Mouse (Mus musculus) adrenal gland (tissue): Measurements from ENCODE around the gene Gm38431.

Source experiments
- intact Hi-C: fragments of 180-260 bp; cut with DNase I; formaldehyde crosslinking; loops from one replicate; pipeline ENCODE4 v1.15.1; 2025

Gene Gm38431

DNA sequence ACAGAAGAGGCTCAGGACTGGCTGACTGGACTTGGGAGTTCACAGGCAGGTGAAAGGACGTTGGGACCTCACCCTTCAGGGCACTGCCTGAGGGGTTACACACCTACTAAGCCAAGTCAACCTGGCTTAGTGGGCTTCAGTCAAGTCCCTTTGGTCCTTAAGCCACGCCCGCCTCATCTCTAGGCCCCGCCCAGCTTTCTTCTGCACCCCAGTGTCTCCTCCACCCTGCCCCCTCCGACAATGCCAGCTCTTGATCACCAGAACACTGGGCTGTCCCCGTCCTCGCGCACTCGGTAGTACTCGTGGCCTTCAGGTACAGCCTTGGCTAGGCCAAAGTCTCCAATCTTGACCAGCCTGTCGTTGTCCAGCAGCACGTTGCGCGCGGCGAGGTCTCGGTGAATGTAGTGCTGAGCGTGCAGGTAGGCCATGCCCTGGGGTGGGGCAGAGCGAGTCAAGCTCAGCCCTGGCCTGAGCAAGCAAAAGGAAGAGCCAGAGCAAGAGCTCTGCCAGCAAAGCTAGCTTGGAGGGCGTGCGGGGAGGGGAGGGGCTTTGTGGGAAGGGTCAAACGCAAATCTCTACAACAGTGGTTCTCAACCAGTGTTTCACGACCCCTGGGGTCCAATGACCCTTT, 15.9 kb upstream of the Gm38431 start:
- intact Hi-C loops: no loop called here

DNA sequence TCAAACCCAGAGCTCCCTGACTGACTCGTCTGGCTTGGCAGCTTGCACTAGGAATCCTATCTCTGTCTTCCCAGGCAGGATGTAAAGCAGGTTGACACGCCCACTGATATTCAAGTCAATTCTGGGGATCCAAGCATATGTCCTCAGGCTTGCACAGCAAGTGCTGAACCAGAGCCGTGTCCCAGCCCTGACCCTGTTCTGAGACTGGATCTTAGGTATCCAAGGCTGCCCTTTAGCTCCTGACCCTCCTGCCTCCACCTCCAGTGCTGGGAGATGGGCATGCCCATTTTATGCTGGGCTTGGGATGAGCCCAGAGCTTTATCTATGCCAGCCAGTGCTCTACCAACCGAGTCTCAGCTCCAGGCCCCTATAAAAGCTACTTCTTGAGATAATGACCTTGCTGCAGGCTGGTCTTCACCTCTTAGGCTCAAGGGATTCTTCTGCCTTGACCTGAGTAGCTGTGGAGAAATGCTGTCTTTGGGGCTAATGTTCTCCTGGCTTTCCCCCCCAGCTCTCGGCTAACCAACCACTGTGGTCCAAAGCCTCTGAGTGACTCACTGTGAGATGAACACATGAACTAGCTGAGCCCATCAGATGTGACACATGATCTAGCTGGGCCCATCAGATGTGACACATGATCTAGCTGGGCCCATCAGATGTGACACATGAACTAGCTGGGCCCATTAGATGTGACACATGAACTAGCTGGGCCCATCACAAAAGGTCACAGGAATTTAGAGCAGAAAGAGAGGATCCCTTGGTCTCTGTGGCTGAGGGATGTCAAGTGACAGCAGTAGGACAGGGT, 14.2 kb upstream of the Gm38431 start:
- intact Hi-C loops: no loop called here

DNA sequence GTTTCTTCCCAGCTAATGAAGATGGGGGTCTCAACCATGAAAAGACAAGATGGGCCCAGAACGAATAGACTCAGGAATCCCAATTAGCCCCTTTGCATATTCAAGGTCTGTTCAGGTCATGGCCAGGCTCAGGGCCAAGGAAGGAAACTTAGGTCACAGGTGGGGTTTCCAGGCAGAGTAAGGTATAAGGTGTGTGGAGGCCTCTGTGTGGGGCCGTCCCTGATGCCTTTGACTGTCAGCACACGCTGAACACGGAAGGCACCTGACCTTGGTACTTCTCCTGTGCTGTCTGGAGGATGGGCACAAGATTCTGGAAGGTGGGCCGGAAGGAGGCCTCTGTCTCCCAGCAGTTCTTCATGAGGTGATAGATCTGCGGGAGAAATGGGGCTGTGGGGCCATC, 13.0 kb upstream of the Gm38431 start:
- intact Hi-C loops: no loop called here

DNA sequence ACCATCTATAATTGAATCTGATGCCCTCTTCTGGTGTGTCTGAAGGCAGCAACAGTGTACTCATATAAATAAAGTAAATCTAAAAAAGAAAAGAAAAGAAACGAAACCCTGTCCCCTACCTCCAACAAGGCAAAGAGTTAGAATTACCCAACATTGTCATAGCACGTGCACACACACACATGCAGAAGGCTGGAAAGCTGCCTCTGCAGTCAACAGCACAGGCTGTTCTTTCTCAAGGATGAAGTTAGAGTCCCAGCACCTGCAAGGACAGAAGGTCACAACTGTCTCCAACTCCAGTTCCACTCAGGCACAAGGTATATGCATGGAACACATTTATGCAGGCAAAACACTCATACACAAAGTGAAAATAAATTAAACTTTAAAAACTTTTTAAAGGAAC, 10.3 kb upstream of the Gm38431 start:
- intact Hi-C loops: no loop called here

DNA sequence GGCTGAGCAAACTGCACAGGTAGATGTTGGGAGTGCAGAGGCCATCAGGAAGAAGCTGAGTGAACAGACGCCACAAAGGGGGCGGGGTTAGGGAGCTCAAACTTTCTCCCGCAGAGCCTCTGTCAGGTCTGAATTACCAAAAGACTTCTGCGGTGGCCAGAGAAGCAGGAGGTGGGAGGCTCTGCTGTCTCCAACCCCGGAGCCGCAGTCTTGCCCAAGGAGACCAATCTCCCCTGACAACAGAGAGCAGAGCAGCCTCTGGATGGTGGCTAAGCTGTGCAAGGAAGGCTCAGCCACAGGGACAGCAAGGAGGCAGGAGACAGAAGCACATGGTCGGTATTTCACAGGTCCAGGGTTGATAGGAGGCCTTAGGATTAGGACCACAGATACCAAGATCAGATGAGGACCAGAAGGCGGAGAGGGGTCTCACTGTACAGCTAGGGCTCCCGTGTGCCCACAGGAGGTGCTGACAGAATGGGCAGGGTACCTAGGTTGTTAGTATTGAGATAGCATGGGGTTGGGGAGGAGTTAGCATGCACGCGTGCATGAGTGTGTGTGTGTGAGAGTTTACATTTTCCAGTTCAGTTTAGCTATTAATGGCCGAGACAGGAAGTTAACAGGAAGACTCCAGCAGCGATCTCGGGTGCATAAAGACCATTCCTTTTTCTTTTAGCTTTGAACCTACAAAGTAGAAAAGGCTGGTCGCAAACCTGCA, 8.8 kb upstream of the Gm38431 start:
- intact Hi-C loops: no loop called here

DNA sequence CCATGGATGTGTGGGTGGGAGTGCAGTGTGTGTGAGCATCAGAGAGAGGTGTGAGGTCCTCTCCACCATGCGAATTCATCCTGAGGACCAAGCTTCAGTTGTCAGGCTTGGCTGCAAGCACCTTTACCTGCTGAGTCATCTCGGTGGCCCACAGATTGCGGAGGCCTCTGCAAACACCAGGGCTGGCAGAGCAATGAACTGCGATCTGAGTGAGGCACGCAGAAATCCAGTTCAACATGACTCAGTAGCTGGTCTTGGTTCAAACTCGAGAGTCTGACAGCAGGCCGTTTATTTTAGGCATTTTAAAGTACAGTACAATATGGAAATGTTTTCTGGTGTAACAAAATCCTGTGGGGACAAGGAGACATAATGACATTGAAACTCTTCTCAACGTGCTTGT, 6.0 kb upstream of the Gm38431 start:
- intact Hi-C loops: no loop called here

DNA sequence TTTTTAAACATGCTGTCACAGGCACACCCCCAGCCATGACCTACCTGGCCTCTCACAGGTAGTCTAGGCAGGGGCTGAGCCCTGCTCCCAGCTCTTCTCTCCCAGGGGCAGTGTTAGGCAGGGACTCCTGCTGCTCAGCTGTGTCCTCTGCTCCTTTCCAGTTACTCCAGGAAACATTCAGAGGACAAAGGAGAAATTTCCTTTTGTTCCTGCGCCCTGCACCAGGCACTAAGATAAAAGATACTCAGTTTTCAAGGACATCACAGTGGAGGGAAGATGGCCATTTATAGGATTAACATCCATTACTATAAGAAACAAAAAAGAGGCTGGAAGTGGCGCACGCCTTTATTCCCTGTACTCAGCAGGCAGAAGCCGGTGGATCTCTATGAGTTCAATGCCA, 4.2 kb upstream of the Gm38431 start:
- intact Hi-C loops: no loop called here

DNA sequence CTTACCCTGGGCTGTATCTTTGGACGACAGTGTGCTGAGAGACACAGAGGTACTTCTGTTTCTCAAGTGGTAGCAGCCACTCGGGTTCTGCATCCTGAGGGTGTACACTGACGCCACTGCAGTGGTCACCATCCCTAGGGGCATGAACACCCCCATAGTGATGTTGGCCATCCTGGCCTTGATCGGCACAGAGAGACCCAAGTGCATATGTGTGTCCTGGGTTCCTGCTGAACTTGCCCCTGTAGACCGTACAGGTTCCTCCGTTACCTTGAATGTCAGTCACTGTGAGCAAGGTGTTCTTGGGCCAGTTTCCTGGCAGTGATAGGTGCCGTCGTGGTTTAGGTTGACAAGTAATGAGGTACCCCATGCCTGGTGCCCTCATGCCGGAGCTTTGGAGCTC, 1.6 kb upstream of the Gm38431 start:
- intact Hi-C loops: loop anchor here (5.0 kb wide), 1 partner anchor 34 kb away; no protein-coding TSS in a partner anchor

DNA sequence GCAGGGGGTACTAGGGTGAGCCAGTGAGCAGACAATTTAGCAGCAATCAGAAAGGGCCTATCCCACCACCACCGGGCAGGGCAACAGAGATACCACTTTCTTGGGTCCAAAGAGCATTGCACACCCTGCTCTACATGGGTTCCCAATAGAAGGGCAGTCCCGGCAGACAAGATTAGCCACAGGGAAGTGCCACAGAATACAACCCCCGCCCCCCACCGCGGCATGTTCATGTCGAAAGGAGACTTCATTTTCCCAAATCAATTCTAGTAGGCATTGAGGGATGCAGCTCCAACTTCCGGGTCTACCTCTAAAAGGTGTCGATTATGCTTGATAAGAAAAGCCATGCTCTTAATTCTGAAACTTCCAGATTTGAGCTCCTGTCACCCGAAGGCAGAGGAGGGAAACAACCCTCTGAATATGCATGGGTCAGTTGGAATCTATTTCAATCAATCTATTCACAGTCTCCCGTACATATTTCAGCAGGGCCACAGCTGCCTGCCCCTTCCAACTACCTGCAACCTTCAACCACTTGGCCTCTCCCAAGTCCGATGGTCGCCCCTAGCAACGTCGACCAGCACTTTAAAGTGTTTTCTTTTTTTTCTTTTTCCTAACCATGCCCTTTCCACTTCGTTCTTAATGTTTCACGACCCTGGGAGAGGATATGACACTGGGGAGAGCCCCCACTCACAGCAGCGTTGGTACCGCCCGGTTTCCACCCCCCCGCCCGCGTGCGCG, 658 bp downstream of the Gm38431 start:
- intact Hi-C loops: loop anchor here (5.0 kb wide), 1 partner anchor 36 kb away; no protein-coding TSS in a partner anchor

DNA sequence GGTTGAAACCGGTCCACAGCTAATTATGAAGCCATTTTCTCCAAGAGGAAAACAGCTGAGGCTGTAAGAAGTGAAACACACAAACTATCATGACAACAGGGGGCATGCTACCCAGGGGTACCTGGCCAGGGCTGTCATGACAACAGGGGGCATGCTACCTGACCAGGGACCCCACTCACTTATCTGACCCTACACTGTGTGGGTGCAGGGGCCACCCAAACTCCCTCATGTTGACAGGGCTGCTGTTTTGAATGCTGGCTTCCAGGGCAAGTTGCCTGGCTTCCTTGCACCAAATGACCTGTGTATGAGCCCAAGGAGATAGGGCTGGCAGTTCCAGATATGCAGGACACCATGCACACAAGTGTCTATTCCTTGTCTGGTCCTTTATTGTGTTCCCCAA, 1.3 kb downstream of the Gm38431 start:
- intact Hi-C loops: loop anchor here (5.0 kb wide), 1 partner anchor 37 kb away; no protein-coding TSS in a partner anchor

DNA sequence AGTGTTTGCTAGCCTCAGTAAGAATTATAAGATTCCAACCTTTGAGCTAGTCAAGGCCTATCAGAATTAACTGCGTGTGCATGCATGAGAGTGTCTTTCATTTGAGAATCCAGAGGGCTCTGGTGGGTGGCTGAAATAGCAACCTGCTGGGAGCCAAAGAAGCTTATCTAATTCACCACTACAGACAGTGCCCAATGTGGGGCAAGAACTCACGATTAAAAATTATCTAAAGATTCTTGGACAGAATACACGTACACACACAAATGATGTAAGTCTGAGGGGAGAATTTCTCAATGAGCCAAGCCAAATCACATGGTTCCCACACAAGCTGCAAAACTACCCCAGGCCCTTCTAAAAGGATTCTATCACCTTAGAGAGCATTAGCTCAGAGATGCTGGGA, 8.5 kb downstream of the Gm38431 start:
- intact Hi-C loops: no loop called here

DNA sequence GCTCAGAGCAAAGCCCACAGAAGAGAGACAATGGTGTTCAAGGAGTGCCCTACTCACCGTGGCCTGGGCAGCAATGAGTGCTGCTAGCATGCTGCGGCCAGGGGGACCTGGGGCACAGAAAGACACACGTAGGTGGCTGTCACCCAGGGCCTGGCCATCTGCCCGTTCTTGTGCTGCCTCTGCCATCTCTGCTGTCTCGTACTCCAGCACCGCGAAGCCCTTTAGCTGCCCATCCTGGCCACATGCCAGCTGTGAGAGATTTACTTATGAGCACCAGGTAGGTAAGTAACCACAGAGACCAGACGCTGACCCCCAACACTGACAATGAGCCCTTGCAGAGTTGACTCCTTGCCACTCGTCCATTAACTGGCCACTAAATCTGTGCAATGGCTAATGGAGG, 10.7 kb downstream of the Gm38431 start:
- intact Hi-C loops: no loop called here

DNA sequence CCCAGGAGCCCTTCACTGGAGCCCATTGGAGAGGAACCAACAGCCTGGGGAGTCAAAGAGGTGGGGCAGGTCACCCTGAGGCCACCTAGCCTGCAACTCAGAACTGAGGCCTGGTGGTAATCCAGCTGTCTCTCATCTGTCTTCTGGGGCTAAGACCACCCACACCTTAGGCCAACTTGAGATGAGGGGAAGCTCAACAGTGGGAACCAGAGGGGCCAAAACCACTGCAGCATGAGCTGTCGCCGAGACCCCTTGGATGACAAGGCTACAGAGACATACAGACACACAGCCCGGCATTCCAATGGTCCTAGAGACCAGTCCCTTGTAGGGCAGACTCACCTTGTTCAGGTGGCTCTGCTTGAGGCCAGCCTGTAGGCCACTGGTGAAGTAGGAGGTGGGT, 16.2 kb downstream of the Gm38431 start:
- intact Hi-C loops: no loop called here

DNA sequence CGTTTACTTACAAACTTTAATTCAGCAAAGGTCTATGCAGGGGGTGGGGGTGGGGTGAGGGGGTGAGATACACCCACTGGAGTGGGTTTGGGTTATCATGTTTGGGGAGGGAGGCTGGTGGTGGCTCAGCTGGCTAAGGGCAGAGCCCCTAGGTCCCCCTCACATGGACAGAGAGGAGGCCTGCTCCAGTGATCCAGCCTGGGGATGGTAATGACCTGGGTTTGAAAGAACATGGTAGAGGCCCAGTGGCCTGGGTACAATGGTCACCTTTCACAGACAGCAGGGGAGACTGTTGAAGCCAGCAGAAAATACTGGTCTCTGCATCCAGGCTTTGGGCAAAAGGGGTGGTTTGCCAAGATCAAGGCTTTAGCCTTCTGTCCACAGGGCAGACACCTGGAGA, 17.6 kb downstream of the Gm38431 start:
- intact Hi-C loops: no loop called here

DNA sequence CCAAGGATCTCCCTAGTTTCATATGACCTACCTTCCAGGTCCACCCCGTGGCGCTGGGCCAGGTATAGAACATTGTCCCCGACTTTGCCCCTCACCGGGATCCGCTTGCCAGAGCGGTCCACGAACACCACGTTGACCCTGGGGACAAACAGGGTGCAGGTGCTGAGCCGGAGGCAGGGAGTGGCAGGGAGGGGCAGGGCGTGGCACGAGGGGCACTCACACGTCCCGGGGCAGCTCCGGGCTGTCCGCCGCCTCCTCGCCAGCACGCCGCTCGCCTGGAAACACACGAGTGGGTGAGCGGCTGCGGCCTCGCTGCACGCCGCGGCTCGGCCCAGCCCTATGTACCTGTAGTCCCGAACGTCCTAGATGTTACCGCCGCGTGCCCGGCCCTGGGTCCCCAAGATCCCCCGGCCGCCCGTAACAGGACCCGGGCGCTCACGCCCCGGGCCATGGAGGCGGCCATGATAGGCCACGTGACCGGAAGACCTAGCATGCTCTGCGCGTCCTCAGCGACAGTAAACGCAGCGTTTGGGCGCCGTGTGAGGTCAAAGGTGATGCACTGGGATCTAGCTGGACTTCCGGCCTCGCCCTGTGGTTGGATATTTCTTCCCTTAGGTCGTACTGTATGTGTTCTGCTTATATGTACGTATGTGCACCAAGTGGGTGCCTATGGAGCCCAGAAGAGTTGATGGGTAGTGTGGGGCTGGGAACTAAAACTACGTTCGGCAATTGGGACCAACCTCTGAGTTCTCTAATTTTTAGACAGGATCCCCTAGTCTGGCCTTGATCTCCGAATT, 18.6 kb downstream of the Gm38431 start, which contains the start of the genes Gm49373 and Fdx1l:
Gene Gm49373, minus strand, starts transcription at position 53 of the 797 bp plus-strand sequence.
Gene Fdx1l, minus strand, starts transcription at position 571 of the 797 bp plus-strand sequence.
- intact Hi-C loops: no loop called here

DNA sequence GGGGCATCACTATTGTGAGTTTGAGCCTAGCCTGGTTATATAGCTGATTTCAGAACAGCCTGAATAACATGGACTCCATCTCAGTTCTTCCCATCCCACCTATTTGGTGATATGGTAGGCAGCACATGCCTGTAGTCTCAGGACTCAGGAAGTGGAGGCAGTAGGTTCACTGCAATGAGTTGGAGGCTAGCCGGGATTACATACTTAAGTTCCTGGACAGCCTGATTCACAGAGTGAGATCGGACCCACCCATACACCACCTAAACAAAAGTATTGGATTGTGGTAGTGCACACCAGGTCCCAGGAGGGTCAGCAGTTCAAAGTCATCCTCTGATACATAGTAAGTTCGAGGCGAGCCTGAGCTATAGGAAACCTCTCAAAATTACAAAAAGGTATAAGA, 19.2 kb downstream of the Gm38431 start:
- intact Hi-C loops: no loop called here

DNA sequence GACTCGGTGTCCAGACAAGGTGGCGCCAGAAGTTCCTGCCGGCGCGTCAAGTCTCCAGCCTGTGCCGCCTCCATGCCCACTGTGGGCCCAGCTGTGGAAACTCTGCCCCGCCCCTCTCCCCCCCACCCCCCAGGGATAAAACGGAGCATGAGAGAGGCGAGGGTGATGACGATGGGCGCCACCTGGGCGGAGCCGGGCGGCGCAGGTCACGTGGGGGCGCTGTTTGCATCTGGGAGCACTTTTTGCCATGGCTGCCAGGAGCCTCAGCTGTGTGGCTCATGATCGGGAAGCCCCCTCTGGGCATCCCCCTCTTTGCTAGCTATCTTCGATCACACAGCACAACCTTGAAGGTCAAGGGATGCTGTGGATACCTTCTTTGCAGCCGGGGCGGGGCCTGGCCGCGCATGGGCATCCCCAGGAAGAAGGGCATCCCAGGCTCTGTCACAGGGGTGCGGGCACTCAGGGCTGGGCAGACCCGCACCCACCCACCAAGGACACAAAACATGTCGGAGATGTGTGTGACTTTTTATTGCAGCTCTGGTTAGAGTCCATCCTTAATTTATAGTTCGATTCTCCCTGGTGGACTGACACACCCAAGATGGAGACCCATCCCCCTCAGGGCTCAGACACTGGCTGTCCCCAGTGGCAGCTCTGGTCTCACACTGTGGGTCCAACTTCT, 24.7 kb downstream of the Gm38431 start, which contains the start of gene Zglp1:
Gene Zglp1, minus strand, starts transcription at position 88 of the 679 bp plus-strand sequence.
- intact Hi-C loops: no loop called here

DNA sequence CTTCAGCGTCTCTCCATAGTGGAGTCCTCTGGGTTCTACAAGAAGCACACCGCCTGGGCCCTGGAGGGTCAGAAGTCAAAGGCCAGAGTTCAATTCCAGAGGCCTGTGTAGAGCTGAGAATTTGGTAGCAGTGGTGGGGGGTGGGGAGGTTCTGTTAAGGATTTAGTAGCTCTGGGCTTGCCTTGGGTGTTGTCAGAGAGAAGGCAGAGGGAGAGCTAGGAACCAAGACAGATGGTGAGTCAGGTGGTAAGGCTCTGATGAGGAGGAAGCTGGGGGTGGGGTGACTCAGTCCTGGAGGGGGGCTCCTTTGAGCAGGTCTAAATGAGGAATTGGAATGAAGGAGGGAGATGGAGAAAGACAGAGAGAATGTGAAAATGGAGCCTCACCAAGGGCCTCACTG, 28.9 kb downstream of the Gm38431 start:
- intact Hi-C loops: no loop called here

DNA sequence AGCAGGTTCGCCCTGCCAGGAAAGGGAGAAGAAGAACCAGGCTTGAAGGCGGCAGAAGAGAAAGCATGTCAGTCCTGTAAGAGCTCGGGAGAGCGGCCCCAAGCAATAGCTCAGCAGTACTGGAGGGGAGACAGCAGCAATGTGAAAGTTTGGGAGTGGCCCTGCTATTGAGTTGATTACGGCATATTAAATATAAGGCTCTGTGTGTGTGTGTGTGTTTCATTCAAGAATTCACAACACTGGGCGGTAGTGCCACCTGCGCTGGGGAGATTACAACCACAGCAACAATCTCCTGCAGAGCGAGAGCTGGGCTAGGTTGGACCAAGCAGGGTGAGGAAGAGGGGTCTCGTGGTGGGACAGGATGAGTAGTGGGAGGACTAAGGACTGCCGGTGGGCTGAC, 40.2 kb downstream of the Gm38431 start:
- intact Hi-C loops: no loop called here

DNA sequence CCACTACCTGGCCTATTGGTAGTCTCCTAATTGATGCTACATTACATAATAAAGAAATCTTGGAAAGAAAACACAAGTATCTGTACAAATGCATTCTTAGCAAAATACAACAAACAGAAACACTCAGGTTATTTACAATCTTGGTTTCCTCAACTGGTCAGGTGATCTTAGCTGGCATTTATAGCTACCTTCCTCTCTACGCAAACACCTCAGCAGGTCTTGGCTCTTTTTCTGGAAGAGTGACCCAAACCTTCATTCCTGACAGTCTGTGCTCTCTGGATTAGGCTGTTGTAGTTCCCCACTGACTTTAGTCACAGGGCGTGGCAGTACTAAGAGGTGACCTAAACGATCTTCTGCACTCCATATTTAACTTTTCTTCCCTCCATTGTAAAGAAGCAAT, 46.6 kb downstream of the Gm38431 start:
- intact Hi-C loops: no loop called here
